Mouse (Mus musculus) frontal cortex, postnatal 36 days (tissue): ENCODE measurements around the gene Ccdc155.
"Not testable (repeated sequence)": the region's sequence is repeated elsewhere in the genome, so short reads cannot be mapped to it uniquely, and the experiment has no call there.

Experiments used
- DNase-seq, 2 experiments: peaks; one replicate each; pipeline ENCODE4 v3.0.0; 2022; ENCODE audit warnings: low spot score in 2 of 2

Ccdc155 gene

DNA sequence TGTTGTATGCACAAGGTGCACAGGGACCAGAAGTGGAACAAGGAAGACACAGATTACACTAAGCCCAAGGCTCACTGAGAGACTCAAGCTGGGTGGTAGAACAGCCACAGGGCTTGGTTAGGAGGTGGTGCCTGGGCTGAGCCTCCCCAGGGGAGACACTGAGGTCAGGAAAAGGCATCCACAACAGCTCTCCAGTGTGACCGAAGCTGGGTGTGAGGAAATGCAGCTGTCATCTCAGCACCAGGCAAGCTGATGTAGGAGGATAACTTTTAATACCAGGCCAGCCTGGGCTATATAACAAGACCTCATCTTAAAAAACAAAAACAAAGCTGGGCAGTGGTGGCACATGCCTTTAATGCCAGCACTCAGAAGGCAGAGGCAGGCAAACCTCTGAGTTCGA is 13.5 kb downstream of the Ccdc155 start:
- no peak for DNase-seq

DNA sequence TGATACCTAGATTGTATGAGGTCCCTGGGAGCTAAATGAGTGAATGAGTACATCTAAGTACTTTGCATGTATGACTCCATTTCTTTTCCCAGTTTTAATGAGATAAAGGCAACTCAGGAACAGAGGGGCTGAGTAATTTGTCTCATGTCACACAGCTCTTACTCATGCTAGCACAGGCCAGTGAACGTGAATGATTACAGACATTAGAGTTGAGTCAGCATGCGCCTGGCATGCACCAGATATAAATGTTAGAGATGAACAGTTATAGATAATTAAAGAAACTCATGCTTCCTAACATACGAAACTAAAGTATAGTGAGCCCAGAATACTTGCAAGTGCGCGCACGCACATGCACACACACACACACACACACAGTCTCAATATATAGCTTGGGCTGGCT is 14.5 kb downstream of the Ccdc155 start:
- DNase-seq: no peak

DNA sequence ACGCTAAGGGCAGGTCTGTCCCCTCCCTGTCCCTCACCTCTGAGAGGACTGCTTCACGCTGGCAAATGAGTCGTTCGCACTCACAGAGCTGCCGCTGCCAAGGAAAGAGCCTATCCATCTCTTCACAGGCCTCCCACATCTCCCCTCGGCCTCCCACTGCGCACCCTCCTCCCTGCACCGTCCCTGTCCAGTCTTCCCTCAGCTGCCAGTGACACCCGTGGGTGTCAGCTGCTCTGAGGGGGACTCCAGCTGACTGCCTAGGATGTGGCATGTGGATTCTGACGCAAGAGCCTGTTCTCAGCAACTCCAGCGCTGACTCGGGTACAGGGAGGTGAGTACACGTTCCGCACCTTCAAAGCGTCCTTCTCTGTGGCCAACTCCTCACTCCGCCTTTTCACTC is 15.1 kb downstream of the Ccdc155 start:
- peak; percentile 64 to 74 for DNase-seq

DNA sequence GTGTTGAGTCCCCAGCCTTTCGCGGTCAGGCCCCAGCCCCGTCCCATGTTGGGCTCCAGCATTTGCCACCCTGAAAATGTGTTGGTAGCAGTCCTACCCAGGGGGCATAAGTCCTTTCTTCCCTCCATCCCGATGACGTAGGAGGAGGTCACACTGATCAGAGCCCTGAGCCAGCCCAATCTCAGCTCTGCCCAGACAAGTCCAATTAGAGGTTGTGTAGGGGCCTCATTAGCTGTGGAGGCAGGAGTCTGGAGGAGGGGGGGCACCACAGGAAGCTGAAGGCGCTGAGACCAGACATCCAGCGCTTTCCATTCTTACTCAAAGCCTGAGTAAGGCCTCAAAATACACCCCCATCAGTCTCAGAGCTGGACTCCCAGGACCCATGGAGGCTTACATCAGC is 18.8 kb downstream of the Ccdc155 start:
- DNase-seq: no peak

DNA sequence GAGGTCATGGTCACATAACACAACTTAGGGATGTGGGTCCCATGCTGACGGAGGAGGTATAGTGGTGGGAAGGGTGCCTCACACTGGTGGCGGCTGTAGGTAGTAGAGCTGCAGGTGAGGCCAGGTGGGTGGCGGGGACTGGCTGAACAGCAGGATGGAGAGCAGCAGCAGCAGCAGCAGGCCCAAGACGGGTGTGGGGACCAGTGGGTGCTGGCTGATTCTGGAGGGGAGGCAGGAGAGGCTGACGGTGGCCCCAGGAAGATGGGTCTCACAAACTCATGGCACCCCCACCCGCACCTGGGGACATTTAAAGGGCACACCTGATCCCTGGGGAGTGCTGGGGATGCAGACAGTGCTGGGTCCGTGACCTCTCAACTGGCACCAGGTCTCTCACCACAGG is 21.0 kb downstream of the Ccdc155 start:
- DNase-seq: no peak

DNA sequence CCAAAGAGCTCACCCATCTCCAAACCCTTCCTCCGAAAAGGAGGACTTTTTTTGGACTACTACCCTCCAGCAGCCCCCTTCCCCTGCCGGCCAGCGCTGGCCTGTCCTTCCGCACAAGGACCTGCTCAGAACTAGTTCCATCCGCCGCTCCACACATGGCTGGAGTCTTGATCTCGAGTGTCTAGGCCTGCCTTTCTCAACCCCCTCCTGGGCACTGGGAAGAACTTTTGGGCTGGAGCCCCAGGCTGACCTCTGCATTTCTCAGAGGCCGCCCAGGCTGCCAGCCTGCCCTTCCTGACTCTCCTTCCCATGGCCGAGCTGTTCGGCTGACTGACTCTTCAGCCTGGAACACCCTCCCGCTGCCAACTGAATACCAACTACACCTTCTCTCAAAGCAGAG is 22.1 kb downstream of the Ccdc155 start:
- DNase-seq: no peak

DNA sequence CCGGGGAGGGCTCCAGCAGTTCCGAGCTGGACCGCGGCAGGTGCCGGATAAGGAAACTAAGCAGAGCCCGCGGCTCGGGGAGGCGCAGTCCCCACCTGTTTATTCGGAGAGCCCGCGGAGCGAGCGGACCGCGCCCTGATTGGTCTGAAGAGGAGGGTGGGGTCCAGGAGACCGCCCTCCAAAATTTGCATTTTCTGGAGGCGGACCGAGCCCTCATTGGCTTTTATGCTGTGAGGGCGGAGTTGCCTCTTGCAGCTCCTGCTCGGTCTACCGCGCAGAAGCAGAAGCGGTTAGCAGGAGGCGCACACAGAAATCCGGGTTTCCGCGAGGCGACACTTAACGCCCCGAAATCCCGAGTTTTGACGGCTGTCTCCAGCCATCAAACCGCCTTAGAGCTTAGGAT is 22.5 kb downstream of the Ccdc155 start:
- peak; percentile 86 to 88 for DNase-seq

DNA sequence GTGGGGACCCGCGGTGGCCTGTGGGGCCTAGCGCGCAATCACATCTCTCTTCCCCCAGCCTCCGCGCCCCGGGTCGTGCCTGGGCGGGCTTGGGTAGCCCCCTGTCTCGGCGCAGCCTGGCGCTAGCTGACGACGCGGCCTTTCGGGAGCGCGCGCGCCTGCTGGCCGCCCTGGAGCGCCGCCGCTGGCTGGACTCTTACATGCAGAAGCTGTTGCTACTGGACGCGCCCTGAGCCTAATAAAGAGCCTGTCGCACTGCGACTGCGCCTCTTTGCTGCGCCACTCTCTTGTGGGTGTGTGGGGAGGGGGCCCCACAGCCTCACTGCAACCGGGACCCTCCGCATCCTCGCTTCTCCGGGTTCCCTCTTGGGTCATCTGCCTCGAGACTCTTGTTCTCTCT is 23.2 kb downstream of the Ccdc155 start:
- DNase-seq: no peak

DNA sequence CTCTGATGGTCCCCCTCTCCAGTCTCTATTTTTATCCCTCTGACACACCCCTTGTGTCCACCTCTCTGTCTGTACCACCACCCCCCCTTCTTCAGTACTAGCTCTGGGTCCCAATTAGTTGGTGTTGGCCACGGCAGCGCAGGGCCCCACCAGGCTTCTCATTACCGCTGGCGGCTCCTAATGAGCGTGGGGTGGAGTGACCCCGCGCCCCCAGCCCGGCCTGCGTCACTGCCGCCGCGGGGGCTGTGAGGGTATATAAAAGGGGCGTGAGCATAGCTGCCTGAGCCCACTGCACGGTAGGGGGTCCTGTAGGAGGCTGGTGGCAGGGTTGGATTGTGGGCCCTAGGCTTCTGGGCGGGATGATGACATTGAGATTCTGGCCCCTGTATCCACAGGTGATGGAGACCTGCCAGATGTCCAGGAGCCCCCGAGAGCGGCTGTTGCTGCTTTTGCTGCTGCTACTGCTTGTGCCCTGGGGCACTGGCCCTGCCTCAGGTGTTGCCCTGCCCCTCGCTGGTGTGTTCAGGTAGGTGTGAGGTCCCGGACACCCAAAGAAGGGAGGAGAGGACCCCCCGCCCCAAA is 23.7 kb downstream of the Ccdc155 start, which contains the start of gene Pth2:
Gene Pth2 (plus strand): TSS at position 100 of the 582 bp plus-strand sequence.
- DNase-seq: no peak

DNA sequence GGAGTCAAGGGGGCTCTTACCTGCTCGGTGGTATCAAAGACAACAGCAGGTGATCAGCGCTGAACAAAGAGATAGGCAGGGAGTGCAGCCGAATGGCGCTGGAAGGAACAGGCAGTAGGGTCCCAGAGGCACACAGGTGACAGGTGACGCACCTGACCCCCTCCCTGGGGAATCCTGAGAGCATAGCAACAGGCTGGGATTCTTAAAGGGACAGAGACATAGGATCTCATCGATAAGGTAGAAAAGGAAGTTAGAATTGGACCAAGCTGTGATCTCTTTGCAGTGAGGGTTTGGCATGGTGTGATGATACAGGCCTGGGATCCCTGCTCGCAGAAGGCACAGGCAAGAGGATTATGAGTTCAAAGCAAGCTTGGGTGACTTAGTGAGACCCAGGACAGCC is 25.2 kb downstream of the Ccdc155 start, which contains the start of gene Gfy:
Gene Gfy (minus strand): TSS at position 101 of the 400 bp plus-strand sequence.
- DNase-seq: no peak

DNA sequence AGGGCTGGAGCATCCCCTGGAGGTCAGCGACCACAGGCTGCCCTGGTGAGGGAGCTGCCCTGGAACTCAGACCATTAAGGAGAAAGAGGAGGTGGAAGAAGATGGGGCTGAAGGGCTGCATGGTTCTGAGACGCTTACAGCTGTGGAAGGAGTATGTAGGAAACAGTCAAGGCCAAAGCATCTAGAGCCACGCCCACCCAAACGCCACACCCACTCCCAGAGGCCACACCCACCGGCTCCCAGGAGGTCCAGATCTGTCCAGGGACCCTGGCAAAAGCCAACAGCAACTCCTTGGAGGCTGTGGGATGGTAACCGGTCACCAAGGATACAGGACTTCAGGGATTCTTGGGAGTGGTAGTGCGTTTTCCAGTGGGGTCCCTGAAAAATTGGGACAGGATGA is 26.1 kb downstream of the Ccdc155 start:
- DNase-seq: no peak

DNA sequence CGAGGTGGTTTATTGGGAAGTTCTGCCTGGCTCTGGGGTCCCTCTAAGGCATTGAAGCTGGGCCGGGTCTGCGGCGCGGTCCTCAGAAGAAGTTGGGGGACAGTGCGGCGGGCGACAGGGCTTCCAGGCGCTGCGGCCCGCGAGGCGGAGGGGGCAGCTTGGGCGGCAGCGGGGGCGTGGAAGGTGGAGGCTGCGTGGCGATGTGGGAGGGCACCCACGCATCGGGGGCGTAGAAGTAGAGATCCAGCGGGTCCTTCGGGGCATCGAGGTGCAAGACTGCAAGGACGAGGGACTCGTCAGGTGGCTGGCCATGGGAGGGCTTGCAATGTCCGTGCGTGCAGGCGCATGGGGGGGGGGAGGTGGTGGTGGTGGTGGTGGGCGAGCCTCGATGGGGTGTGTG is 28.3 kb downstream of the Ccdc155 start:
- no peak for DNase-seq

DNA sequence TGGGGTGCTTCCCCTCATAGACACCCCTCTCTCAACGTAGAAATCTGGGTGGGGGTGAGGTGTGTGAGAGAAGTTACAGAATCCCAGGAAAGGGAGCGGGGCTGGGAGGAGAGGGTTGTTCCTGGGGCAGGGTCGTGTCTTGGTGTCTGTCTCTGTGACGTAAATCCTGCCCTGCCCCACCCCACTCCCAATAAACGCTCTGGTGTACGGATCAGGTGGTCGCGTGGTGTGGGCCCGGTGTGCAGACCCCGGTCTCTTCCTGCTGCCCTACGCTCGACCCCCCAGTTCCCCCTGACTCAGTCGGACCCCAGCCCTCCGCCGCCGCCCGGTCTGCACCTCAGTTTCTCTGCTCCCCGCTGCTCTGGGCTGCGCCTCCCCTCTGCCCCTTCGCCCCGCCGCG is 28.8 kb downstream of the Ccdc155 start:
- DNase-seq: no peak

DNA sequence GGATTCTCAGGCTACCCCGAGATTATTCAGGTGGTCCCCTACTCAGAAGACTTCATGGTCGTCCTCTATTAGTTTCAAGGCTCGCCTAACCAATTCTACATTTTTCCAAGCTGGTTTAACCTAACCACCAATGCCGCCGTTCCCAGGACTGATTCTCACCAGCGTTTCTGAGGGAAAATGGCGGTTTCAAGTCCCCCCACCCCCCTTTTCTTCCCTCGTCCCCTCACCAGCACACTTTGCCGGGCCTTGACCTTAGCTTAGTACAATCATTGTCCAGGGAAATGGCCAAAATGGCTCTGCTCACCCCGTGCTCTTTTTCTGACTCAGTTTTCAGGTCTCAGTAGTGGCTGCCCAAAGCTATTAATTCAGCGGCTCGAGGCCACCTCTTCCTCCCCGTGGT is 29.3 kb downstream of the Ccdc155 start:
- no peak for DNase-seq

DNA sequence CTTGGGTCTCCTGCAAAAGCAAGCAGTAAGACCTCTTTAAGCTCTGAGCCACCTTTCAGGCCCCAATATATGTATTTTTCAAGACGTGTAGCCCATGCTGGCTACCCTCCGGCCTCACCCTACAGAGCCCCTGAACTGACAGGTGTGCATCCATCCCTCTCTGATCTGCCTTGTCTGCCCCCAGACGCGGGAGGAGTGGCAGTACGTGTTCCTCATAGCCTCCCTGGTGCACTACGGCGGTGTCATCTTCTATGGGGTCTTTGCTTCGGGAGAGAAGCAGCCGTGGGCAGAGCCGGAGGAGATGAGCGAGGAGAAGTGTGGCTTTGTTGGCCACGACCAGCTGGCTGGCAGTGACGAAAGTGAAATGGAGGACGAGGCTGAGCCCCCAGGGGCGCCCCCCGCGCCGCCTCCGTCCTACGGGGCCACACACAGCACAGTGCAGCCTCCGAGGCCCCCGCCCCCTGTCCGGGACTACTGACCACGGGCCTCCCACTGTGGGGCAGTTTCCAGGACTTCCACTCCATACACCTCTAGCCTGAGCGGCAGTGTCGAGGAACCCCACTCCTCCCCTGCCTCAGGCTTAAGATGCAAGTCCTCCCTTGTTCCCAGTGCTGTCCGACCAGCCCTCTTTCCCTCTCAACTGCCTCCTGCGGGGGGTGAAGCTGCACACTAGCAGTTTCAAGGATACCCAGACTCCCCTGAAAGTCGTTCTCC is 30.0 kb downstream of the Ccdc155 start:
- no peak for DNase-seq

DNA sequence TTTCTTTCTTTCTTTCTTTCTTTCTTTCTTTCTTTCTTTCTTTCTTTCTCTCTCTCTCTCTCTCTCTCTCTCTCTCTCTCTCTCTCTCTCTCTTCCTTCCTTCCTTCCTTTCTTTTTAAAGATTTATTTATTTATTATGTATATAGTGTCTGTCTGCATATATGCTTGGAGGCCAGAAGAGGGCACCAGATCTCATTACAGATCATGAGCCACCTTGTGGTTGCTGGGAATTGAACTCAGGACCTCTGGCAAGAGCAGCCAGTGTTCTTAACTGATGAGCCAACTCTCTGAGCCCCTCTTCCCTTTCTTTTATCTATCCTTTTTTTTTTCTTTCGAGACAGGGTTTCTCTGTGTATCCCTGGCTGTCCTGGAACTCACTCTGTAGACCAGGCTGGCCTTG is 30.9 kb downstream of the Ccdc155 start:
- DNase-seq: not testable (repeated sequence)

DNA sequence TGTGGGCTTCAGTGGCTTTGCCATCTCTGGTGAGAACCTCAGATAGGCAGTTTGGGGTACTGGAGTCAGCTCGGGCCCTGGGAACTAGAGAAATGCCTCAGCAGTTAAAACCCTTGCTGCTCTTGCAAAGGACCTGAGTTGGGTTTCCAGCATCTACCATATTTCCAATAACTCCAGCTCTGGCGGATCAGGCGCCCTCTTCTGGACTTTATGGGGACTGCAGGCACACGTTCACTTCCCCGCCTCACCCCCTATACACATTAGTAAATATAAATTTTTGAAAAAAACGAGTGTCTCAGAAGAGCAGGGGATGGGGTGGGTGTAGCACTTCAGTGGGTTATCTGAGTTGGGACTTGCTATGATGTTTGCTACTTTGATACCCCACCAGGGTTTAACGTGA is 31.7 kb downstream of the Ccdc155 start:
- no peak for DNase-seq

DNA sequence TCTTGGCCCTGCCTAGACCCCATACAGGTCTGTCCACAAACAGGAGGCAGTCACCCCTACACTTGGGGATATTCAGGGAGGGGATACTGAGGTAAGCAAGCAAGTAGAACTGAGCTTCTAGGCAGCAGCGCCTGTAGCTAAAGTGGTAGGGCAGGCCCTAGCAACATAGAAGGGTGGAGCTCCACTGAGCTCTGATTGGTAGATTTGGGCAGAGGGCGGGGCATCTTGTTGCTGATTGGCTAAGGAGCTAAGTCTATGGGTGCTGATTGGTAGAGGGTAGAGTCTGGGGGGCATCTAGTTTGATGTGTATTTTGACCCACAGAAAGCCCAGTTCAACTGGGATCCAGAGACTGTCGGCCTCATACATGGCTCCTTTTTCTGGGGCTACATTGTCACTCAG is 35.2 kb downstream of the Ccdc155 start:
- DNase-seq: peak in 1 of 2 experiments; percentile 80

DNA sequence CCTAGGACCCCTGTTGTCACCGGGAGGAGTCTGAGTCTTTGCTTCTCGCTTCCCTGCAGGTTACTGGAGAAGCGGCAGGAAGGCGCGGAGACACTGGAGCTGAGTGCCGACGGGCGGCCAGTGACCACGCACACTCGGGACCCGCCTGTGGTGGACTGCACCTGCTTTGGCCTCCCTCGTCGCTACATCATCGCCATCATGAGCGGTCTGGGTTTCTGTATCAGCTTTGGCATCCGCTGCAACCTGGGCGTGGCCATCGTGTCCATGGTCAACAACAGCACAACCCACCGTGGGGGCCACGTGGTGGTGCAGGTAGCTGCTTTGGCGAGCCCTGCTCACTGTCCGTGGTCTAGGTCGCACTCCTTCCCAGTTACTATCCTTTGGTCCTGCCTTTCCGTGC is 36.0 kb downstream of the Ccdc155 start:
- no peak for DNase-seq

DNA sequence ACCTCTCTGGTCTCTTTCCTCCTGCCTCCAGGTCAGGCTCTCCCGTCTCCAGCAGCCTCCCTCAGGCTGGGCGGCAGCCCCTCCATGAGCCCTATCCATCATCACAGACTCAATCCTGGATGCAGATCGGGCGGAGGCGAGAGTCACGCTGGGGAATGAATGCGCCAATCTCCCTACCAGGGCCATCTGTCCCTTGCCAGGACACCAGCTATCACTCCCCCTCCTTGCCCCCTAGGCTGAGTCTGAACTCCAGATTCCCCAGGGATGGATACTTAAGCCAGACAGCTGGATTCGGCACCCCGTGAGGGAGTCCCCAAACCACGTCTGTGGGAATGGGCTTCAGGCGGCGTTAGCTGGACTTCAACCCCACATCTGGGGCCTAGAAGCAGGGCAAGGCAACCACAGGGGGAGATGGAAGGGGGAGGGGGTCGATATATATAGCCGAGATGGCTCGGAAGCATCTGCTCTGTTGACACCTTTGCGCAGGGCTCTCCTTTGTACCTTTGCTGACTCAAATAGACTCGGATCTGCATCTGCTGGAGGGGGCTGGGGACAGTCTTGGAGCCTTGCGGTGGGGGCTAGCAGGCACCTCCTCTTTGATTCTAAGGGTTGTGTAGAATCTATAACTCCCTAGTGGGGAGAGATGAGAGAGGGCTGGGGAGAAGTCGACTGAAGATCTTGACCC is 36.8 kb downstream of the Ccdc155 start:
- peak in 1 of 2 experiments; percentile 72 for DNase-seq

DNA sequence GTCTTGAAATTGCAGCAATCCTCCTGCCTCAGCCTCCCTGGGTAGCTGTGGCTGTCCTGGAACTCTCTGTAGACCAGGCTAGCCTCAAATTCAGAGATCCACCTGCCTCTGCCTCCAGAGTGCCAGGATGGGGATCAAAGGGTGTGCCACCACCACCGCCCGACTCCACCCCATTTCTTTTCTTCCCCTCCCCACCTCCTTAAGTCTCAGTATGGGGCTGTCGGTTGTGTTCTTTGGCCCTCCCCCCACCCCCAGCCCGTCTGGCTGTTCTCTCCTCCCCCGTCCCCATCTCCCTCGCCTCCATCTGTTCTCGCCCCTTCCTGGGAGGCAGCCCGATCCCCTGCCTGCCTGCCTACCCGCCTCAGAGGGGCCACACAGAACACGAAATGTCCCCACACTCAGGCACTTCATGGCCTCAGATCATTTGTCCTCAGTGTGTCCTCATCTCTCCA is 37.7 kb downstream of the Ccdc155 start:
- no peak for DNase-seq

DNA sequence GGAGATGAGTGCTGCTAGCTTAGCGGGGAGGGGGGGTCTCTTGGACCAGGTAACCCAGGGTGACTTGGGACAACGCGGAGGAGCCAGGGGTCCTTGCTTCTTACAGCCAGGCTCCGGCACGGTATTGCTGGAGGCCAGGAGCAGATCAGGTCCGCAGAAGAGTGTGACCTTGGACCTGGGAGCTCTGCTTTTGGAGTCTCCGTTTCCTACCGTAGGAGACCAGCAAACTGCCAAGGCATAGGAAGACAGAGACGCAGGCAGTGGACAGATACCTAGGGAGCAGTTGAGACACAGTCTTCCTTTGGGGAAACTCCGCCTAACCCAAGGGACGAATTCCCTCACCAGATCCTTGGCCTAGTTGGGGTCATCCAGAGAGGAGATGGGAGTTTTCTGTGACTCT is 39.0 kb downstream of the Ccdc155 start:
- DNase-seq: no peak

DNA sequence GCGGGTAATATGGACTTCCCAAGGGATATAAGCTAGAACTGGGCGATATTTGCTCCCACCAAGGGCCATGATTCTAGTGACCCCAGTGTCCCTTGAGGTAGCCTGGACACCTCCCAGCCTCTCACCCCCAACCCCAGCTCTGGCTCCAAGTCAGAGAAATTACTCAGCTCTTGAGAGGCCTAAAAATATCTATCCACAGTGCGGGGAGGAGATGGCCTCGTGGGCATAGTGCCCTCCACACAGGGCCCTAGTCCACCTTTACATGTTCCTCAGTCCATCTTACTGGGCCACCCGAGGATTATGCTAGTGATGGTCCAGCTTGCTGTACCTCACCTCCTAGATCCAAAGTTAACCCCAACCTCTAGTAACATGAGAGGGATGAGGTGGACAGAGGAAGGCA is 39.9 kb downstream of the Ccdc155 start:
- no peak for DNase-seq
